Mouse (Mus musculus) gastrocnemius, postnatal 14 days (tissue): ENCODE data around the gene Zfp60. TPM values are rescaled to one million over a fixed set of nuclear protein-coding genes. Genes with fewer than 3 reads are reported as not detected.

Experiments
- DNase-seq: peaks from one replicate; pipeline ENCODE4 v3.0.0; 2021; ENCODE audit warnings: mixed read lengths
- intact Hi-C: fragments of 180-260 bp; cut with DNase I; formaldehyde crosslinking; loops from one replicate; pipeline ENCODE4 v1.15.1; 2025; ENCODE audit warnings: low total_unique reads
- long read RNA-seq, 2 experiments: library from polyadenylated mRNA; stranded (forward); transcript quantifications; one replicate each; pipeline ENCODE4 v2.0.0; 2021
- total RNA-seq, 2 experiments: library from RNA; stranded (reverse); gene quantifications; 2 replicates each; pipeline ENCODE4 v1.2.3; 2021

Zfp60 gene
- total RNA-seq: 1 to 10 TPM; 5.6 to 6.2 TPM
- long read RNA-seq, experiment 1, full-length matches to known transcripts: 1 of 1 reads
- long read RNA-seq, experiment 1, partial matches to known transcripts: 0 of 1 reads
- long read RNA-seq, experiment 1, other reads (novel, unspliced or antisense): 0 of 1 reads
- long read RNA-seq, experiment 2, full-length matches to known transcripts: 1 of 1 reads
- long read RNA-seq, experiment 2, partial matches to known transcripts: 0 of 1 reads
- long read RNA-seq, experiment 2, other reads (novel, unspliced or antisense): 0 of 1 reads

- intact Hi-C loops: no loop called here
- peak; percentile 85 for DNase-seq
Measured at GRCm38 (mm10) chr7:27731281-27731883, at the start of gene Zfp60. TSS of gene Zfp60 (plus strand) at chr7:27731389.

GRCm38 (mm10) chr7:27683218-27683617 lies 48.0 kb upstream of the Zfp60 start:
- intact Hi-C loops: no loop called here
- DNase-seq: no peak

GRCm38 (mm10) chr7:27685220-27685619 lies 46.0 kb upstream of the Zfp60 start:
- DNase-seq: no peak
- intact Hi-C loops: no loop called here

- DNase-seq: no peak
- intact Hi-C loops: no loop called here
Measured at GRCm38 (mm10) chr7:27685681-27686080, 45.5 kb upstream of the Zfp60 start.

GRCm38 (mm10) chr7:27687043-27687442 lies 44.1 kb upstream of the Zfp60 start:
- intact Hi-C loops: no loop called here
- DNase-seq: no peak

- no peak for DNase-seq
- intact Hi-C loops: no loop called here
Measured at GRCm38 (mm10) chr7:27687836-27688235, 43.4 kb upstream of the Zfp60 start.

GRCm38 (mm10) chr7:27688246-27688788 lies 42.9 kb upstream of the Zfp60 start:
- intact Hi-C loops: no loop called here
- no peak for DNase-seq

- DNase-seq: peak; percentile 88
- intact Hi-C loops: no loop called here
Measured at GRCm38 (mm10) chr7:27688815-27689612, 42.2 kb upstream of the Zfp60 start, which contains the start of gene Zfp607b. TSS of gene Zfp607b (plus strand) at chr7:27689340.

- intact Hi-C loops: no loop called here
- DNase-seq: no peak
Measured at GRCm38 (mm10) chr7:27691076-27691475, 40.1 kb upstream of the Zfp60 start.

- intact Hi-C loops: no loop called here
- no peak for DNase-seq
Measured at GRCm38 (mm10) chr7:27696711-27697110, 34.5 kb upstream of the Zfp60 start.

GRCm38 (mm10) chr7:27710402-27710801 lies 20.8 kb upstream of the Zfp60 start:
- intact Hi-C loops: no loop called here
- no peak for DNase-seq

- no peak for DNase-seq
- intact Hi-C loops: no loop called here
Measured at GRCm38 (mm10) chr7:27721951-27722350, 9.2 kb upstream of the Zfp60 start.

- DNase-seq: no peak
- intact Hi-C loops: loop anchor here (5.0 kb wide), 1 partner anchor 69 kb away; no protein-coding TSS in a partner anchor
Measured at GRCm38 (mm10) chr7:27725566-27726538, 5.3 kb upstream of the Zfp60 start.

GRCm38 (mm10) chr7:27727471-27727870 lies 3.7 kb upstream of the Zfp60 start:
- intact Hi-C loops: loop anchor here (5.0 kb wide), 1 partner anchor 70 kb away; no protein-coding TSS in a partner anchor
- no peak for DNase-seq

GRCm38 (mm10) chr7:27731946-27732345 lies 757 bp downstream of the Zfp60 start:
- intact Hi-C loops: no loop called here
- DNase-seq: no peak

GRCm38 (mm10) chr7:27732508-27732907 lies 1.3 kb downstream of the Zfp60 start:
- intact Hi-C loops: no loop called here
- DNase-seq: no peak

GRCm38 (mm10) chr7:27735457-27735856 lies 4.3 kb downstream of the Zfp60 start:
- DNase-seq: no peak
- intact Hi-C loops: no loop called here

- intact Hi-C loops: no loop called here
- no peak for DNase-seq
Measured at GRCm38 (mm10) chr7:27756351-27757047, 25.3 kb downstream of the Zfp60 start.

- DNase-seq: no peak
- intact Hi-C loops: no loop called here
Measured at GRCm38 (mm10) chr7:27757048-27757375, 25.8 kb downstream of the Zfp60 start.
